Mouse (Mus musculus) forebrain, embryonic 12.5 days (tissue): ENCODE data around the gene Mpst. TPM values are rescaled to one million over a fixed set of nuclear protein-coding genes. Genes with fewer than 3 reads are reported as not detected.

Experiments used
- ATAC-seq: fragments of 200-750 bp; cut with Nextera tagmentation; 2 replicates; pipeline ENCODE4 v1.8.0; 2017; ENCODE audit warnings: moderate TSS enrichment; ENCODE audit not compliant: low FRiP score
- H3K27ac ChIP-seq: fragments of 300-500 bp; sonication (generic); 2 replicates; pipeline ENCODE4 v1.5.1; 2016; ENCODE audit warnings: mild to moderate bottlenecking
- H3K27me3 ChIP-seq: fragments of 300-500 bp; sonication (generic); 2 replicates; pipeline ENCODE4 v1.6.1; 2016; ENCODE audit warnings: mild to moderate bottlenecking
- H3K36me3 ChIP-seq: fragments of 300-500 bp; sonication (generic); replicated peaks from 2 replicates; pipeline ENCODE4 v1.6.1; 2016; ENCODE audit warnings: mild to moderate bottlenecking
- H3K4me1 ChIP-seq: fragments of 300-500 bp; sonication (generic); 2 replicates; pipeline ENCODE4 v1.6.1; 2016
- H3K4me2 ChIP-seq: fragments of 300-500 bp; sonication (generic); 2 replicates; pipeline ENCODE4 v1.6.1; 2016; ENCODE audit warnings: mild to moderate bottlenecking, moderate library complexity
- H3K4me3 ChIP-seq: fragments of 300-500 bp; sonication (generic); replicated peaks from 2 replicates; pipeline ENCODE4 v1.5.1; 2016; ENCODE audit warnings: mild to moderate bottlenecking
- H3K9ac ChIP-seq: fragments of 300-500 bp; sonication (generic); 2 replicates; pipeline ENCODE4 v1.6.1; 2016; ENCODE audit warnings: mild to moderate bottlenecking
- H3K9me3 ChIP-seq: fragments of 300-500 bp; sonication (generic); 2 replicates; pipeline ENCODE4 v1.6.1; 2016
- WGBS: fragments of 180-500 bp; shearing (Covaris S2); methylation state at CpG from one replicate; pipeline ENCODE4 v1.1.7; 2016; 5-methylcytosine and 5-hydroxymethylcytosine counted together
- polyA plus RNA-seq: library from polyadenylated mRNA; unstranded; fragments of >200 nt; fragmentation: Nextera tagmentation; extraction: Ambion mirVana; gene quantifications from 2 replicates; pipeline ENCODE4 v1.2.1, GENCODE M21; 2016

Mpst gene
- polyA plus RNA-seq, 1 experiment from 2014 or later: 2.8 TPM

DNA sequence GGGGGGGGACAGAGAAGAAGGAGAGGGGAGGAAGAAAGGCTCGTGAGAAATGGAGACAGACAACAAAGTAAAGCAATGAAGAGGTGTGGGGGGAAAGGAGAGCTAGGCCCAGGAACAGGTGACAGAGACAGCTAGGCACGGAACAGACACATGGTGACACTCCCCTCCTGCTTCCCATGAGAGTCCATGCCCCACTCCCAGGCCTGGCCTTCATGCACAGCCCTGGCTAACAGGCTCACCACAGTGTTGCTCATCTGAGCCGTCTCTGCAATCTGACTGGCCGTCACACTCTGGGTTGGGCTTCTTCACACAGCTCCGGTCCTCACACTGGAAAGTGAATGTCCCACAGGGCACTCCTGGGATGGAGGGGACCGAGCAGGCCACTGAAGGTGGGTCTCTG, 37.6 kb downstream of the Mpst start:
- no peak overlapping the region for H3K27ac ChIP-seq
- no peak overlapping the region for H3K4me3 ChIP-seq
- WGBS: 61% methylated on average over 6 of the region's 6 CpGs
- H3K27me3 ChIP-seq: peaks cover 3% of the 10 kb centered on the region; the same call in 1 of the 2 replicates
- H3K4me2 ChIP-seq: no peak overlapping the region
- ATAC-seq: no peak
- H3K36me3 ChIP-seq: no peaks in the 10 kb centered on the region
- peaks cover 20% of the 10 kb centered on the region; the same call in 1 of the 2 replicates for H3K4me1 ChIP-seq
- H3K9me3 ChIP-seq: no peaks in the 10 kb centered on the region
- H3K9ac ChIP-seq: no peak overlapping the region

DNA sequence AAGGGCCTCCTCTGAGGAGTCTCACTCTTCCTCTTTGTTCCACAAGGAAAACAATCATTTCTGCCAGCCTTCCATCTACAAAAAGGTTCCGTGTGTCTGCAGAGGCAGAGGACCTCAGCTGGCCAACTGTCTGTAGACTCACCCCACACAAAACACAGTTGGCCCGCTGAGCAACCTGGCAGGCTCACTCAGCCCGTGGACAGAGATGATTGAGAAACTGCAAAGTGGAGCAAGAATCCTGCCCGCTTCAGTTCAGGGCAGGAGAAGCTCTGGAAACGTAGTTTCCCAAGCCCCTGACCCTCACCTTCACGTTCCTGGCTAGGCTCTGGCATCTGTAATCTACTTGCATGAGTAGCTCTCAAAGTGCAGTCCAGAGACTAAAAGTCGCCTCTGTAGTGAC, 40.9 kb downstream of the Mpst start:
- H3K27me3 ChIP-seq: peaks cover 3% of the 10 kb centered on the region; the same call in 1 of the 2 replicates
- H3K36me3 ChIP-seq: no peaks in the 10 kb centered on the region
- 42% methylated on average over 7 of the region's 7 CpGs for WGBS
- no peak overlapping the region for H3K9ac ChIP-seq
- no peak overlapping the region for H3K4me2 ChIP-seq
- H3K27ac ChIP-seq: no peak overlapping the region
- no peaks in the 10 kb centered on the region for H3K9me3 ChIP-seq
- no peak for ATAC-seq
- H3K4me1 ChIP-seq: peaks cover 15% of the 10 kb centered on the region; the same call in 1 of the 2 replicates
- H3K4me3 ChIP-seq: no peak overlapping the region

DNA sequence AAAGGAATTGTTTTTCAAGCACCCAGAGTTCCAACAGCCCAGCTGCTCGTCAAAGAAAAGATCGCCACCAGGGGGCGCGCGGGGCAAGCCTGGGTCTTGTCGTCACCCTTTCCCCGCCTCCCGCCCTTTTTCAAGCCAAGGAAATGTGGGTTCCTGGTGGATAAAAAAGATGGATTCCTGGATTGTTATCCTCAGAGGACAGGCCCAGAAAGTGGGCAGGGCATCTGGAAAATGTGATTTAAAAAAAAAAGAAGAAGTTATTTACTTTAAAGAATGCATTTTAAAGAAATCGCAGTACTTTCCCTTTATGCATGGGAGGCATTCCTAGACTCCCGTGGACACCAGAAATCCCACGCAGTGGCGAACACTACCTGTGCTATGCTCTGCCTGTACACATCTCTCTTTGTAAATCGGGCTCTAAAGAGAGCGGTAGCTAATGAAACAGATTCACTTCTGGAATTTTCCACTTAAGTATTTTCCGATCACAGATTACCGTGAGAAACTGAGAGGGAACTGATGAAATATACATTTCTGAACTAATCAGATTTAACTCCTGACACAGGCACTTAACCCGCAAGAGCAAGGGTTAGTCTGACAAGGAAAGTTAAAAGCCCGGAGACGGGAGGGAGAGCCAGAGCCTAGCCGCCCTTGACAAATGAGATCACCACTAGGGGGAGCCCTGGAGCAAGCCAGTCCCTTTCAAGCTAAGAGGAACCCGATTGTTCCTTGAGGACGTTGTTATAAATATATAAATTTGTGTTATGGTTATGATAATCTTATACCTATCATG, 41.7 kb downstream of the Mpst start:
- peak overlapping the region; percentile 77 for H3K27ac ChIP-seq
- peaks cover 15% of the 10 kb centered on the region; the same call in 1 of the 2 replicates for H3K4me1 ChIP-seq
- peaks cover 3% of the 10 kb centered on the region; the same call in 1 of the 2 replicates for H3K27me3 ChIP-seq
- H3K36me3 ChIP-seq: no peaks in the 10 kb centered on the region
- peak overlapping the region; percentile 50; the same call in 1 of the 2 replicates for H3K9ac ChIP-seq
- peak; percentile 61 for ATAC-seq
- H3K4me2 ChIP-seq: peak overlapping the region; percentile 58
- H3K4me3 ChIP-seq: peak overlapping the region; percentile 24
- 1% methylated on average over 22 of the region's 22 CpGs for WGBS
- H3K9me3 ChIP-seq: no peaks in the 10 kb centered on the region

DNA sequence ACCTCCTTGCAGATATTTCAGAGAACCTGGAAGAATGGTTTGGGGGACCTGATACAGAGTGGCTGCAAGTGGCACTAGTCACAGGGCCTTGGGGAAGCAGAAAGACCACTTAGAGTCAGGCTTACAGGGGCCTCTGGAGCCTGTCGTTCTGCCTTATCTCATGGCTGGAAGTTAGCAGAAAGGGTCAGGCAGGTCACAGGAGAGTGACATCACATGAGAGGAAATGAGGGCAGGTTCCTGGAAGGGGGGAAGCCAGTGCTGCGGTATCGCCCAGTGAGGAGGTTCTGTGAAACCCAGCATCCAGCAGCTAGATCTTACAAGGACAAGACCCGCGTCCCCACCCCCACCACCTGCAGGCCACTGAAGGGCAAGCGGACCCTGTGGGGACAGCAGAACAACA, 42.9 kb downstream of the Mpst start:
- H3K9me3 ChIP-seq: no peaks in the 10 kb centered on the region
- no peak overlapping the region for H3K4me3 ChIP-seq
- 80% methylated on average over 6 of the region's 6 CpGs for WGBS
- ATAC-seq: no peak
- no peaks in the 10 kb centered on the region for H3K36me3 ChIP-seq
- peaks cover 15% of the 10 kb centered on the region; the same call in 1 of the 2 replicates for H3K4me1 ChIP-seq
- H3K27me3 ChIP-seq: peaks cover 3% of the 10 kb centered on the region; the same call in 1 of the 2 replicates
- no peak overlapping the region for H3K9ac ChIP-seq
- no peak overlapping the region for H3K27ac ChIP-seq
- no peak overlapping the region for H3K4me2 ChIP-seq

DNA sequence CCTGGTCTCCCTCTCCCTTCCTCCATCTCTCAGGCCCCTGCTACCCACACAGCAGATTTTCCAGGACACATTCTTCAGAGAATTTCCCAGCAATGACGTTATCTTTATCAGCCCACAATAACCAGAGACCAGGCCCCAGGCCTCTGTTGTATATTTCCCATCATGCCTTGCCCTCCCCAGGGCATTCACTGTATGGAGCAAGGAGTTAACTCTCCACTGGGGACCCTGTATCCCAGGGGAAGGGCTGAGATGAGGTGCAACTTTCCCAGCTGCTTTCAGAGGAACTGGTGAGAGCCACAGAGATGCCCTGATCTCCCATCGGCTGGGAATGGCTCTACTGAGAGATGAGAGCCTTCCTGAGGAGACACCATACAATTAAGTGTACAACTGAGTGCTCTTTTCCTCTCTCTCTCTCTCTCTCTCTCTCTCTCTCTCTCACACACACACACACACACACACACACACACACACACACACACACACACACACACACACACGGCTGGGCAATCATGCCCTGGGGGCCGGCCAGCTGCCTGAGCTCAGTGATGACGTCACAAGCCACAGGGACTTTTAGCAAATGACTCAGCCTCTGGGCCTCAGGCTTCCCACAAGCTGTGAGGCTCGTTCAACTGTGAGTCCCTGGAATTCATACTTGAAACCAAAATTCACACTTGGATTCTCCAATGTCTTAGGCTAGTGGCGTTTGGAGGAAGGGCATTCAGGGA, 43.6 kb downstream of the Mpst start:
- Histone ChIP-seq H3K27me3 (peaks cover 3% of the 10 kb centered on the region; the same call in 1 of the 2 replicates), H3K4me2 (no peak overlapping the region), H3K36me3 (no peaks in the 10 kb centered on the region), H3K4me3 (no peak overlapping the region), H3K27ac (no peak overlapping the region), H3K9me3 (no peaks in the 10 kb centered on the region), H3K9ac (no peak overlapping the region), H3K4me1 (peaks cover 15% of the 10 kb centered on the region; the same call in 1 of the 2 replicates)
- 38% methylated on average over 7 of the region's 7 CpGs for WGBS
- ATAC-seq: no peak

DNA sequence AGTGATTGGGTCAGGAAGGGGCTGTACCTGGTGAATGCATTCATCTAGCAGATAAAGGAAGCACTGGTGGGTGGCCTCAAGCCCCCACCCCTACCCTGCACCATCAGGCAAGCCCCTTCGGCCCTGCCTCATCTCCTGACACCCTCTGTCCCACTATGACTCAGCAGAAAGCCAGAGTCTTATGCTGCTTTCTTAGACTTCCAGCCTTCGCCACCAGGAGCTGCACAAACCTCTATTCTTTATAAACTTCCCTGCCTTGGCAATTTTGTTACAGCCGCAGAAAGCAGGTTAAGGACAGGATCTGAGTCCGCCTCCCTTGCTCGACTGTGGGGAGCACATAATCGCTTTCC, 44.2 kb downstream of the Mpst start:
- no peak overlapping the region for H3K9ac ChIP-seq
- no peak for ATAC-seq
- no peaks in the 10 kb centered on the region for H3K9me3 ChIP-seq
- no peak overlapping the region for H3K4me2 ChIP-seq
- H3K36me3 ChIP-seq: no peaks in the 10 kb centered on the region
- peaks cover 3% of the 10 kb centered on the region; the same call in 1 of the 2 replicates for H3K27me3 ChIP-seq
- 90% methylated on average over 6 of the region's 6 CpGs for WGBS
- no peak overlapping the region for H3K4me3 ChIP-seq
- H3K4me1 ChIP-seq: peaks cover 15% of the 10 kb centered on the region; the same call in 1 of the 2 replicates
- no peak overlapping the region for H3K27ac ChIP-seq

DNA sequence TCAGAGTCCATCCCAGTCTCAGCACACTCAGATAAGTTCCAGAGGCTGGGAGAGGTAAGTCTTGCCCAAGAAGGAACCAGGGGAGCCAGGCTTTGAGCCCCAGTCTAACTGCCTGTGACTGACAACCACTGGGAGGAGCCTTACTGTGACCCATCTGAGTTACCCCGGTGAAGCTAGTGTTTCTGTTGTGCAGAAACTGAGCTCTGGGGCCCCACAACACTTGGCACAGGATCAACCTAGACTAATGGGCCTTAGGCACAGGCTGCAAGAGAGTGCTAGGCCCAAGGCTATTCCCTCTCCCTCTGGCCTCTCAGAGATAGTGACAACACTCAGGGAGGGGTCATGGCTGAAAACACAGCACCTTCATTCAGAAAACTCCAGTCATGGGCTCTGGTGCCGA, 45.0 kb downstream of the Mpst start:
- H3K27ac ChIP-seq: no peak overlapping the region
- no peaks in the 10 kb centered on the region for H3K36me3 ChIP-seq

DNA sequence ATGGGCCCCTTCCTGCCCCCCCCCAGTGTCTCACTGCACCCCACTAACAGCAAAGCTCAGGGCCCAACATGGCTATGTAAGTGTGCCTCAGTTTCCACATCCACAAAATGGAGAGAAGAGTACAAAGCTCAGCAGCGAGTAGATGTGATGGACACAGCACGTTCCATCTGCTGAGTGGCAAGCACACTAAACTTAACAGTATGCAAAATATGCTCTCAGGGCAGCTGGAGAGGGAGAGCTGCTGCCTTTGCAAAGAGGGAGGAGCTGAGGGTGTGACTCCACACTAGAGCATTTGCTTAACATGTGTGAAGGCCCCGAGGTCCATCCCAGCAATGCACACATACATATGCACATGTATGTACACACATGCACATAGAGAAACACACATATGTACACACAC, 46.7 kb downstream of the Mpst start:
- Histone ChIP-seq H3K27ac (no peak overlapping the region), H3K4me2 (no peak overlapping the region), H3K4me1 (peaks cover 10% of the 10 kb centered on the region; the same call in 1 of the 2 replicates), H3K36me3 (no peaks in the 10 kb centered on the region), H3K27me3 (no peaks in the 10 kb centered on the region), H3K9me3 (no peaks in the 10 kb centered on the region), H3K9ac (no peak overlapping the region), H3K4me3 (no peak overlapping the region)
- WGBS: 90% methylated on average over 3 of the region's 3 CpGs
- no peak for ATAC-seq

More for the DNA sequence above, 45.0 kb downstream of the Mpst start:
- no peak overlapping the region for H3K4me3 ChIP-seq
- no peak for ATAC-seq
- peaks cover 15% of the 10 kb centered on the region; the same call in 1 of the 2 replicates for H3K4me1 ChIP-seq
- no peaks in the 10 kb centered on the region for H3K9me3 ChIP-seq
- no peak overlapping the region for H3K4me2 ChIP-seq
- no peak overlapping the region for H3K9ac ChIP-seq
- 84% methylated on average over 2 of the region's 2 CpGs for WGBS
- peaks cover 3% of the 10 kb centered on the region; the same call in 1 of the 2 replicates for H3K27me3 ChIP-seq

DNA sequence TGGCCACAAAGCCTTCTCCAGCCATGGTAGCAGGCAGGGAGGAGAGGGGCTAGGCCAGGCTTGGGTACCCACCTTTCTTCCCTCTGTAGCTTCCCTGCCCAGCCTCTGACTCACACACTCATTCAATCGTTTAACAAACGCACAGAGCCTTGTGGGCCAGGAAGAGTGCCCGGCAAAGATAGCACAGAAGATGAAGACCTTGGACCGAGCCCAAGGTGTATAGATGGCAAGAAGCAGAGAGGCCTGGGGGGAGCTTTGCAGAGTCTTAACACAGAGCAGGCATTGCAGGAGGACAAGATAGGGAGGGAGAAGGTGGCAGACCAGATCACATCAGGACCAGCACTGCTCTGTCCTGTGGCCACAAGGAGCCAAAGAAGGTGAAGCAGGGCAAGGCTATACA, 49.0 kb downstream of the Mpst start:
- ATAC-seq: no peak
- Histone ChIP-seq H3K9ac (no peak overlapping the region), H3K4me3 (no peak overlapping the region), H3K4me1 (no peaks in the 10 kb centered on the region), H3K36me3 (no peaks in the 10 kb centered on the region), H3K9me3 (no peaks in the 10 kb centered on the region), H3K27ac (no peak overlapping the region), H3K4me2 (no peak overlapping the region), H3K27me3 (no peaks in the 10 kb centered on the region)
- WGBS: 85% methylated on average over 4 of the region's 4 CpGs

DNA sequence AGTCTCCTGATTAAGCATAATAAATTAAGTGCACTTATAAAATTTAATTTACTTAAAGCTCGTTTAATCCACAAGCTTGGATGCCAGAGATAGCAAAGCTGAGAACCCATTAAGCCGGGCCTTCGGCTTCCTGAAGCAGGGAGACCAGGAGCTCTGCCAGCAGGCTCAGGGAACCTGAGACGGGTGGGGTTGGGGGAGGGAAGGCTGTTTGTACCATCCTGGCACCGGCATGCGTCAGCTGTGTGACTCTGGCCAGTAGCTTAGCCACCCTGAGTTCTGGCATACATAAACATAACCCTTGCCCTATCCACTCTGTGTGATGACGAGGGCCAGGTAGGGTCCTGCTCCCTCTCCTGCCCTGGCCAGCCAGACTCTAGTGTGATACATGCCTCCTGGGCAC, 49.8 kb downstream of the Mpst start:
- 52% methylated on average over 7 of the region's 7 CpGs for WGBS
- no peaks in the 10 kb centered on the region for H3K36me3 ChIP-seq

DNA sequence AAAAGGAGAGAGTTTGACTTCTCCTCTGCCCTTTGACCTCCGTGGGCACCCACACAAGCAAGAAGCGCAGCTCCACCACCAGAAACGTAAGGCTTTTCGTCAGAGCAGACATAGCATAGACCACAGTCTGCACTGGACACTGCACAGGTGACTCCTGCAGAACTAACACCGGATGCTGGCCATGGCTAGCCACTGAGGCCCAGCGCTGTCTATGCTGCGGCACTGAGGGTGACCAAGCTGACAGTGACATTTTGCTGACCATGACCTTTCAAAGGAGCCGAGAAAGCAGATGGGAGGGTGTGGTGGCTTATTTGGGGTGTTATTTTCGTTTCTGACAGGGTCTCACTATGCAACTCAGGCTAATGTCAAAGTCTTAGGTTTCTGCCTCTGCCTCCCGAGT, 51.0 kb downstream of the Mpst start:
- Histone ChIP-seq H3K4me2 (no peak overlapping the region), H3K36me3 (no peaks in the 10 kb centered on the region), H3K27me3 (no peaks in the 10 kb centered on the region; the same call in 1 of the 2 replicates), H3K27ac (no peak overlapping the region), H3K9ac (no peak overlapping the region), H3K4me3 (no peak overlapping the region), H3K4me1 (no peaks in the 10 kb centered on the region), H3K9me3 (no peaks in the 10 kb centered on the region)
- 79% methylated on average over 10 of the region's 10 CpGs for WGBS
- ATAC-seq: no peak

More for the DNA sequence above, 49.8 kb downstream of the Mpst start:
- Histone ChIP-seq H3K4me2 (no peak overlapping the region), H3K27me3 (no peaks in the 10 kb centered on the region), H3K9ac (no peak overlapping the region), H3K27ac (no peak overlapping the region), H3K4me3 (no peak overlapping the region), H3K4me1 (no peaks in the 10 kb centered on the region), H3K9me3 (no peaks in the 10 kb centered on the region)
- no peak for ATAC-seq

DNA sequence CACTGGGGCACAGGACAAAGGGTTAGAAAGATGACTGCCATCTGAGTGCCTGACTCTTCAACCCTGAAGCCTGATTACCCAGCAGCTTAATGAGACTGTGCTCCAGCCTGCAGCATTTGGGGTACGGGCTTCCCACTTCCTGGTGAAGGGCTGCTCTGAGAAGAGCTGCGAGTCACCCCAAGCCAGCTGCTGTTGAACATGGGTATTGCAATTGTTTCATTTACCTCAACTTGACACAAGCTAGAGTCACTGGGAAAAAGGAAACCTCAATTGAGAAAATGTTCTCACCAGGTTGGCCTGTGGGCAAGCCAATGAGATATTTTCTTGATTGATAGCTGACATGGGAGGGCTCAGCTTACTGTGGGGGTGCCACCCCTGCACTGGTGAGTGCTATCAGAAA, 56.8 kb downstream of the Mpst start:
- no peaks in the 10 kb centered on the region for H3K4me1 ChIP-seq
- ATAC-seq: no peak
- no peak overlapping the region for H3K4me2 ChIP-seq
- H3K36me3 ChIP-seq: no peaks in the 10 kb centered on the region
- no peak overlapping the region for H3K27ac ChIP-seq
- WGBS: 74% methylated on average over 2 of the region's 2 CpGs
- no peak overlapping the region for H3K4me3 ChIP-seq
- no peak overlapping the region for H3K9ac ChIP-seq
- H3K27me3 ChIP-seq: no peaks in the 10 kb centered on the region; the same call in 1 of the 2 replicates
- H3K9me3 ChIP-seq: no peaks in the 10 kb centered on the region
